Mouse (Mus musculus) liver, postnatal 0 days (tissue): Measurements from ENCODE around the gene Bad. TPM values are rescaled to one million over a fixed set of nuclear protein-coding genes. Genes with fewer than 3 reads are reported as not detected.
A peak's percentile ranks its signal among the peaks of the same experiment; 100 is the strongest.

Experiments used
- ATAC-seq: fragments of 200-750 bp; cut with Nextera tagmentation; 2 replicates; pipeline ENCODE4 v1.8.0; 2017; ENCODE audit warnings: mild to moderate bottlenecking, moderate library complexity
- DNase-seq: peaks from one replicate; pipeline ENCODE4 v3.0.0-alpha.2; 2016
- H3K27ac ChIP-seq: fragments of 300-500 bp; sonication (generic); 2 replicates; pipeline ENCODE4 v1.5.1; 2014; ENCODE audit warnings: antibody characterized with exemption, moderate library complexity, mild to moderate bottlenecking, low read depth
- H3K27me3 ChIP-seq: fragments of 300-500 bp; sonication (generic); 2 replicates; pipeline ENCODE4 v1.6.1; 2014; ENCODE audit warnings: low read length, control low read depth, mixed read lengths; ENCODE audit not compliant: insufficient read depth
- H3K36me3 ChIP-seq: fragments of 300-500 bp; sonication (generic); replicated peaks from 2 replicates; pipeline ENCODE4 v1.6.1; 2014; ENCODE audit warnings: mild to moderate bottlenecking, control low read depth, low read length, moderate library complexity, mixed read lengths; ENCODE audit not compliant: insufficient read depth
- H3K4me1 ChIP-seq: fragments of 300-500 bp; sonication (generic); 2 replicates; pipeline ENCODE4 v1.6.1; 2014; ENCODE audit warnings: antibody characterized with exemption, mild to moderate bottlenecking, control low read depth; ENCODE audit not compliant: insufficient read depth
- H3K4me2 ChIP-seq: fragments of 300-500 bp; sonication (generic); 2 replicates; pipeline ENCODE4 v1.6.1; 2014; ENCODE audit warnings: low read depth, mild to moderate bottlenecking, low read length, moderate library complexity, mixed read lengths
- H3K4me3 ChIP-seq: fragments of 300-500 bp; sonication (generic); 2 replicates; pipeline ENCODE4 v1.5.1; 2014; ENCODE audit warnings: low read depth, low read length
- H3K9ac ChIP-seq: fragments of 300-500 bp; sonication (generic); replicated peaks from 2 replicates; pipeline ENCODE4 v1.6.1; 2014; ENCODE audit warnings: mild to moderate bottlenecking, moderate library complexity
- H3K9me3 ChIP-seq: fragments of 300-500 bp; sonication (generic); 2 replicates; pipeline ENCODE4 v1.6.1; 2016; ENCODE audit warnings: mild to moderate bottlenecking, control low read depth, low read length, mixed read lengths
- CTCF ChIP-seq: sonication (generic); IDR thresholded peaks from 2 replicates; pipeline ENCODE4 v1.5.1; 2016; ENCODE audit warnings: antibody characterized with exemption, low read depth
- EP300 ChIP-seq: IDR thresholded peaks from 2 replicates; pipeline ENCODE4 v1.6.1; 2016; ENCODE audit warnings: antibody characterized with exemption, low read depth, mild to moderate bottlenecking
- WGBS: fragments of 180-500 bp; shearing (Covaris S2); extraction: QIAGEN DNeasy Blood & Tissue Kit; methylation state at CpG from one replicate; pipeline ENCODE4 v1.1.7; 2014; ENCODE audit not compliant: insufficient replicate concordance; 5-methylcytosine and 5-hydroxymethylcytosine counted together
- polyA plus RNA-seq: library from polyadenylated mRNA; unstranded; fragments of >200 nt; fragmentation: Nextera tagmentation; extraction: Ambion mirVana; gene quantifications from 2 replicates; pipeline ENCODE4 v1.2.1, GENCODE M21; 2015

The Bad gene
- polyA plus RNA-seq, 1 experiment from 2014 or later, result 30.6 TPM

DNA sequence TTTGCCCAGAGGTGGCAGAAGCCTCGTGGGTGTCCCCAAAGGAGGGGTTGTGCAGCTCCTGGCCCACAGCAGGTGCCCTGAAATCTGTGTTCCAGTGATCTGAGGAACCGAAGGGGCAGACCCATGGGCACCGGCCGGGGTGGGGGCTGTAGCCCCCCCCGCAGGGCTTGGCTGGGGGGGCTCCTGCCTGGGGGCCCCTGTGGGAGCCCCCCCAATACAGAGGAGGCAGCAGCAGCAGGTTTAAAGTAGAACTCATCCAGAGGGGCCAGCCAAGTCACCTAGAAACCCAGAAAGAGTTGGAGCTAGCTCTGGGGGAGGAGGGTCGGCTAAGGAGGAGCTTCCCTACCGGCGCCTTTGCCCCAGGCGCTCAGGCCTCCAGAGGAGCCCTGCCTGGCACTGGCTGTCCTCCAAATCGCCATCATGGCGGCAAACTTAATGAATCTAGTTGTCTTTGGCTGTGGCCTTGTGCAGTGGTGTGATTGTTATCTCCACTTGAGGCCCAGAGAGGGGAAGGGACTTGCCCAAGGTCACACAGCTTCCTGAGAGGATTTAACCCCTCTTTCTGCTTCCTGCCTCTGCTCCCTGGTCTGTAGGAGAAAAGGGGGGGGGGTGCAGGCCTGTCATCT, 28.9 kb downstream of the Bad start:
- Histone ChIP-seq H3K36me3 (0 out of 2 replicates have a peak, but pooled peaks cover 5% of the 10 kb centered on the region), H3K27ac (no peak overlapping the region), H3K4me1 (peaks cover 32% of the 10 kb centered on the region), H3K4me3 (no peak overlapping the region), H3K27me3 (no peaks in the 10 kb centered on the region), H3K4me2 (peak overlapping the region; percentile 80), H3K9ac (no peak overlapping the region; the same call in 1 of the 2 replicates), H3K9me3 (no peaks in the 10 kb centered on the region)
- WGBS, result 32% methylated on average over 11 of the region's 11 CpGs
- TF ChIP-seq CTCF (no peak), EP300 (no peak)
- no peak for DNase-seq
- ATAC-seq, result no peak

DNA sequence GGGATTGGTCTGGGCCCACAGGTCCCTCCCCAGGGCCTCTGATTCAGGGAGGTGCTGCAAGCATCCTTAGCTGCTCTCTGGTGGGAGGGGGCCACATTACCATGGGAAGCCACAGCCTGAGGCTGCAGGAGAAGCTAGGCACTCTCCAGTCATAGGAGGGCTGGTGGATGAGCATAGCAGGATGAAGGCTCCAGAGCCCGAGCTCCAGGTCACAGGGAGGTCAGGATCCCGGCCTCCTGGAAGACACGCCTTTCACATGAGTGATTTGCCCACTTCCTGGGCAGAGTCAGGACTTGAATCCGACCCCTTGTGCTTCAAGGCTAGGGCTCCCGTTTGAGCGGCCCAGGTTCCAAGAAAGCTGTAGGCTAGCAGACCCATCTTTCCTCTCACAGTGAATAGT, 30.0 kb downstream of the Bad start:
- no peak overlapping the region for H3K27ac ChIP-seq
- H3K9me3 ChIP-seq, result no peaks in the 10 kb centered on the region
- WGBS, result 60% methylated on average over 6 of the region's 6 CpGs
- TF ChIP-seq EP300, result no peak
- no peak for TF ChIP-seq CTCF
- H3K4me1 ChIP-seq, result peaks cover 43% of the 10 kb centered on the region
- no peak overlapping the region for H3K4me3 ChIP-seq
- H3K27me3 ChIP-seq, result no peaks in the 10 kb centered on the region
- no peak overlapping the region for H3K4me2 ChIP-seq
- no peaks in the 10 kb centered on the region for H3K36me3 ChIP-seq
- H3K9ac ChIP-seq, result no peak overlapping the region
- ATAC-seq, result no peak
- DNase-seq, result no peak

DNA sequence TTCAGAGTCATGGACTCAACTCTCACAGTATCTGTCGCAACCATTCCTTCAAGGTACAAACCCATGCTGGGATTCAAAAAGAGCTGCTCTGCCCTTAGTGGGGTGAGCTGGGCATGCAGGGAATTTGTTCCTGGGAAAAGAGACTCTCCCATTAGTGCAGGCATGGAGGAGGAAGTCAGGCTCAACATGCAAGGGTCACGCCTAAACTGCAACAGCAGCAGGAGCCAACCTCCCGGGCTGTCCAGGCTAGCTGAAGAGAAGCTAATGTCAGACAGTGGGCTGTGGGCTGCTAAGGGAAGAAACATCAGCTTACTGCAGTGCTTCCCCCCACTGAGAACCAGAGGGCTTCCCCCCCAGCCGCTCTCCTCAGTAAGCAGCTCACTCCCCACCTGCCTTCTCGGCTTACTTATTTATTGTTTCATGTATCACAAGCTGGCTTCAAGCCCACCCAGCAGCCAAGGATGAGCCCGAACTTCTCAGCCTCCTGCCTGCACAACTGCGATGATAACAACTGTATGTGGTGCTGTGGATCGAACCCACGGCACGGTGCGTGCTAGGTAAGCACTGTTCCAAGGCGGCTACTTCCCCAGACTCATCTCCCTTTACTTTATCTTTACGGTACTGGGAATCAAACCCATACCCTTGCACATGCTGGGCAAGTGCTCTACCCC, 30.7 kb downstream of the Bad start:
- no peak for DNase-seq
- H3K9ac ChIP-seq, result no peak overlapping the region
- H3K9me3 ChIP-seq, result no peaks in the 10 kb centered on the region
- peaks cover 2% of the 10 kb centered on the region for H3K36me3 ChIP-seq
- H3K4me2 ChIP-seq, result no peak overlapping the region
- peaks cover 46% of the 10 kb centered on the region for H3K4me1 ChIP-seq
- 77% methylated on average over 13 of the region's 13 CpGs for WGBS
- H3K27ac ChIP-seq, result no peak overlapping the region
- TF ChIP-seq EP300 (no peak), CTCF (no peak)
- no peaks in the 10 kb centered on the region for H3K27me3 ChIP-seq
- H3K4me3 ChIP-seq, result no peak overlapping the region
- ATAC-seq, result no peak

DNA sequence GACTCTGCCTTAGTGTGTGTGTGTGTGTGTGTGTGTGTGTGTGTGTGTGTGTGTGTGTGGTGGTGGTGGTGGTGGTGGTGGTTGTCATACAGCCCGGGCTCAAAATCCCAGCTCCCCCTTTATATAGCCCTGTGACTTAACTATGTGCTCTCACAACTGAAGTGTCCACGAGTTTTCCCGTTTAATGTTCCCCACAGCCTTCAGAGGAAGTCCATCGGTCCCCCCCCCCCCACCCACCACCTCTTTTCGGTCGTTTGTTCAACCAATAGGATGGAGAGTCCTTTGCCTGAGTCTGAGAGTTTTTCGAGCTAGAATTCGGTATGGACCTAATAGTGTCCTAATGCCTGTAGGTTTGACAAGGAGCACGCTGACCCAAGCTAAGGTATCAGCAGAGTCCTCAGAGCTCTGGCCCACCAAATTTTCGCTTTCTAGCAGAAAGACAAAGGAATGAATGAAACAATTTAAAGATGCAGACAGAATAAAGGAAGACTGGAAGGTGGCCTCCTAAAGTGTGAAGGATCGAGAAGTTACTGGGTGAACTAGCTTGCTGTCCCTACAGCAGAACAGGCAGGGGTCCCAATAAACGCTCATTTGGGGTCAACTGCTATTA, 32.0 kb downstream of the Bad start:
- WGBS, result 25% methylated on average over 12 of the region's 12 CpGs
- Histone ChIP-seq H3K4me3 (peak overlapping the region; percentile 65), H3K36me3 (peaks cover 7% of the 10 kb centered on the region), H3K4me2 (peak overlapping the region; percentile 98), H3K9ac (peak overlapping the region; percentile 74; the same call in 1 of the 2 replicates), H3K9me3 (no peaks in the 10 kb centered on the region), H3K27ac (0 out of 2 replicates have a peak overlapping the region, but pooled peaks have one; percentile 3), H3K4me1 (peaks cover 46% of the 10 kb centered on the region), H3K27me3 (no peaks in the 10 kb centered on the region)
- no peak for ATAC-seq
- no peak for TF ChIP-seq CTCF
- TF ChIP-seq EP300, result no peak
- no peak for DNase-seq

DNA sequence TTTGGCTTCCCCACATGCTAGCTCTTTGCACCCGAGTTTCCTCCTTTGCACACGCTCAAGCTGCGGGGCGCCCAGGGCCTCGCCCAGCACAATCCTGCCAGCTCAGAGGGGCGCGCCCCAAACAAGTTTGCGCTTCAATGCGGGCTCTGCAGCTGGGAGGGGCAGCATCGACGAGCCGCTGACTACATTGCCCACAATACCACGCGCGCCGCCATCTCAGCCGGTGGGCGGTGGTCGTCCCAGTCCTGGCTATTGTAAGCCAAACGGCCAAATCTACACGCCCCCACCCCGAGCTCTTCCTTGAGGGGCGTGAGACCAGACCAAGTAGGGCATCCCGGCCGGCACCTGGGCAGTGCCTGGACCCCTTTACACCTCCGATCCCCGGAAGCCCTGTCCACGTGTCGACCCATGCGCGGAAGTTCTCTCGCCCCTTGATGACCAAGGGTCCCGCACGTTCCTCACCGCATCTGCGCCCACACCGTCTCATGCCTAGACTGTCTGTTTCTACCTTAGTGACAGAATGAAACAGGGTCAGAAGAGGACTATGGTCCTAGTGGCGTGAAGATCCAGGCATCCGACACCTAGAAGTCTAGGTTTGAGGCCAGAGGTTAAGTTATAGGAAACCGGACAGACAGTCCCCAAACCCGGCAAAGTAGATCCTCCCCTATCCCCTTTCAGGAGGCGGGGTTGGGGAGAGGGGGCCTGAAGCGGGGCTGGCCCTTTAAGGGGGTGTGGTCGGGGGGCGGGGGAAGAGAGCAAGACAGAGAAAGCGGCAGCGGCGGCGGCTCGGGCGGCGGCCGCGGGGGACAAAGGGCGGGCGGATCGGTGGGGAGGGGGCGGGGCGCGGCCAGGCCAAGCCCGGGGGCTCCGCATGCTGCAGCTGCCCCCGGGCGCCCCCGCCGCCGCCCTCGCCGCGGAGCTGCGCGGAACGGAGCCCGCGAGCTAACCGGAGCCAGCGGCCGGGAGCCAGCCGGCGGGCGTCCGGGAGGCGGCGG, 32.8 kb downstream of the Bad start, which contains the start of gene Ppp1r14b:
Gene Ppp1r14b (plus strand): TSS at position 758 of the 995 bp plus-strand sequence.
- Histone ChIP-seq H3K4me2 (peak within 1 kb of the TSS; percentile 98), H3K36me3 (peaks cover 7% of the 10 kb centered on the region), H3K4me1 (peaks cover 47% of the 10 kb centered on the region), H3K9ac (peak within 1 kb of the TSS; percentile 74), H3K27me3 (no peaks in the 10 kb centered on the region), H3K9me3 (no peaks in the 10 kb centered on the region), H3K27ac (peak within 1 kb of the TSS; percentile 88), H3K4me3 (peak within 1 kb of the TSS; percentile 65)
- TF ChIP-seq CTCF, result no peak
- TF ChIP-seq EP300, result no peak
- DNase-seq, result peak; percentile 88
- peak; percentile 62 for ATAC-seq
- 1% methylated on average over 63 of the region's 84 CpGs for WGBS
